Mouse (Mus musculus) heart, embryonic 12.5 days (tissue): ENCODE results near the gene Kdm6b. TPM values are rescaled to one million over a fixed set of nuclear protein-coding genes. Genes with fewer than 3 reads are reported as not detected.
A peak's percentile ranks its signal among the peaks of the same experiment; 100 is the strongest.
"Not testable (repeated sequence)": the region's sequence is repeated elsewhere in the genome, so short reads cannot be mapped to it uniquely, and the experiment has no call there.

Experiments used
- ATAC-seq: fragments of 200-750 bp; cut with Nextera tagmentation; 2 replicates; pipeline ENCODE4 v1.8.0; 2017; ENCODE audit warnings: moderate TSS enrichment, moderate library complexity; ENCODE audit not compliant: insufficient number of reproducible peaks, low FRiP score
- H3K27ac ChIP-seq: fragments of 300-500 bp; sonication (generic); 2 replicates; pipeline ENCODE4 v1.5.1; 2016; ENCODE audit warnings: mild to moderate bottlenecking, moderate library complexity; ENCODE audit not compliant: poor library complexity, severe bottlenecking
- H3K27me3 ChIP-seq: fragments of 300-500 bp; sonication (generic); replicated peaks from 2 replicates; pipeline ENCODE4 v1.6.1; 2016; ENCODE audit warnings: mild to moderate bottlenecking, moderate library complexity
- H3K36me3 ChIP-seq: fragments of 300-500 bp; sonication (generic); 2 replicates; pipeline ENCODE4 v1.6.1; 2016; ENCODE audit warnings: mild to moderate bottlenecking, moderate library complexity
- H3K4me1 ChIP-seq: fragments of 300-500 bp; sonication (generic); replicated peaks from 2 replicates; pipeline ENCODE4 v1.6.1; 2016; ENCODE audit warnings: mild to moderate bottlenecking
- H3K4me2 ChIP-seq: fragments of 300-500 bp; sonication (generic); 2 replicates; pipeline ENCODE4 v1.6.1; 2016; ENCODE audit warnings: mild to moderate bottlenecking, moderate library complexity
- H3K4me3 ChIP-seq: fragments of 300-500 bp; sonication (generic); 2 replicates; pipeline ENCODE4 v1.5.1; 2016; ENCODE audit warnings: mild to moderate bottlenecking
- H3K9ac ChIP-seq: fragments of 300-500 bp; sonication (generic); 2 replicates; pipeline ENCODE4 v1.6.1; 2016; ENCODE audit warnings: mild to moderate bottlenecking, moderate library complexity
- H3K9me3 ChIP-seq: fragments of 300-500 bp; sonication (generic); replicated peaks from 2 replicates; pipeline ENCODE4 v1.6.1; 2016; ENCODE audit warnings: mild to moderate bottlenecking, moderate library complexity
- WGBS: fragments of 180-500 bp; shearing (Covaris S2); methylation state at CpG from one replicate; pipeline ENCODE4 v1.1.7; 2016; 5-methylcytosine and 5-hydroxymethylcytosine counted together
- polyA plus RNA-seq: library from polyadenylated mRNA; unstranded; fragments of >200 nt; fragmentation: Nextera tagmentation; extraction: Ambion mirVana; gene quantifications from 2 replicates; pipeline ENCODE4 v1.2.1, GENCODE M21; 2016

Kdm6b gene
- polyA plus RNA-seq, 1 experiment from 2014 or later = 24.9 TPM

DNA sequence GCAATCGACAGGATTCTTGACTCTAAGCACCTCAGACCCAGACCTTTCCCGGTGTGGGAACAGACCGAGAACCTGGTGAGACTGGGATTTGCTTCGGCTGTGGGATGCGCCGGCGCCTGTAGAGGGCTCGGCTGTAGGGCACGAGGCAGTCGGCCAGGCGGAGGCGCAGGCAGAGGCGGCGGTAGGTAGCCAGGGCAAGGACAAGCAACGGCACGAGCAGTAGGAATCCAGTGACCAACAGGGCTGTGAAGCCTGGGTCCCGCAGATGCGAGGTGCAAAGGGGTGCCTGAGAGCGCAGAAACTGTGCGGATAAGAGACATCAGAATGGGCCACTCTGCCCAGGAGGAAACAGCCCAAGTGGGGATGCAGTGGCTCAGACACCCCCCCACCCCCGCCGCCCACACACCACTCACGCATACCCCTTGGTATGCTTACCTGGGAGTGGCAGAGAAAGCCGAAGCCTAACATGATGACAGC, 15.9 kb downstream of the Kdm6b start:
- Histone ChIP-seq H3K4me2 (peak overlapping the region; percentile 76), H3K9ac (peak overlapping the region; percentile 82), H3K9me3 (no peaks in the 10 kb centered on the region), H3K36me3 (peaks cover 32% of the 10 kb centered on the region), H3K27me3 (no peaks in the 10 kb centered on the region; the same call in 1 of the 2 replicates), H3K4me1 (peaks cover 53% of the 10 kb centered on the region), H3K4me3 (peak overlapping the region; percentile 60), H3K27ac (peak overlapping the region; percentile 93)
- WGBS = 4% methylated on average over 24 of the region's 24 CpGs
- ATAC-seq = no peak; the same call in 1 of the 2 replicates

DNA sequence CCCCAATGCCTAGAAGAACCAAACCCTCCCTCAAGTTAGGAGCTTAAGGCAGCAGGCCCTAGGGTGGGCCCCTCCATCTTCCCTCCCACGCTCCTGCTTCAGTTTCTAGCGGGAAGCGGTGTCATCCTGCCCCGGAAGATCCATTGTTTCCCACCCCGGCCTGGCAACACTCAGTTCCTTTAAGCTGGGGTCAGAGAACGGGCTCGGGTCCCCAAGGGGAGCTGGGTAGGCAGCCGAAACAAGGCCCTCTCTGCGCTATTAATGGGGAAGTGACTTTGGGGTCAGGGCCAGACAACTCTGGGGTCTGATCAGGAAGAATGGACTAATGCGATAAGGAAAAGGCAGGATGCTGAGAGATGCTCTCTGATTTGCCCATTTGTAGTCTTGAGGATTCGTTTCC, 16.7 kb downstream of the Kdm6b start:
- peak overlapping the region; percentile 82 for H3K9ac ChIP-seq
- peak overlapping the region; percentile 93 for H3K27ac ChIP-seq
- H3K4me2 ChIP-seq = peak overlapping the region; percentile 76
- H3K27me3 ChIP-seq = no peaks in the 10 kb centered on the region; the same call in 1 of the 2 replicates
- peak overlapping the region; percentile 60 for H3K4me3 ChIP-seq
- 20% methylated on average over 11 of the region's 11 CpGs for WGBS
- H3K36me3 ChIP-seq = peaks cover 26% of the 10 kb centered on the region
- H3K4me1 ChIP-seq = peaks cover 53% of the 10 kb centered on the region
- ATAC-seq = no peak
- H3K9me3 ChIP-seq = no peaks in the 10 kb centered on the region

DNA sequence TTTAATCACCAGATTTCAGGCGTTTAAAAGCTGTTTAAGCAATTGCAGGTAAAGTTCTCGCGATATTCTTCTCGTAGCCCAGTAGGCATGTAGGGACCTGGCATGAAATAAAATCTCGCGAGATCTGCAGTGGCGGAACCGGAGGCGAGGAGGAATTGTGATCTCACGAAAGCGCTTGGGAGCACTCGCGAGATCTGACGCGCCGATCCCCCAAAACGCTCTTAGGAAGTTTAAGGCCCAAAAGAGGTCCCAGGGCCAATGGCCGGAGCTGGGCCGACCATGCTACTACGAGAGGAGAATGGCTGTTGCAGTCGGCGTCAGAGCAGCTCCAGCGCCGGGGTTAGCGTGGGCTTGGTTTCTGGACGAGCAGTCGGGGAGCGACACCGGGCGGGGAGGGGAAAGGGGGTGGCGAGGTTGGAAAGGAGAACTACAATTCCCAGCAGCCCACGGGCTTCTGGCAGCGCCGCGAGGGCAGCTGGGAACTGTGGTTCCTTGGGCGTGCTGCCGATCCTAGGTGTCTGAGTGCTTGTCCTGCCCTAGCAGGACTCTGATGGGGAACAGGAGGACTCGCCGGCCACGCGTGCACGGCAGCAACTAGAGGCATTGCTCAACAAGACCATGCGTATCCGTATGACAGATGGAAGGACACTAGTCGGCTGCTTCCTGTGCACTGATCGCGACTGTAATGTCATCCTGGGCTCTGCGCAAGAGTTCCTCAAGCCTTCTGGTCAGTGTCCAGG, 17.7 kb downstream of the Kdm6b start:
- Histone ChIP-seq H3K4me2 (peak overlapping the region; percentile 87), H3K4me3 (peak overlapping the region; percentile 60), H3K4me1 (peaks cover 46% of the 10 kb centered on the region), H3K9ac (peak overlapping the region; percentile 88), H3K27ac (peak overlapping the region; percentile 93), H3K9me3 (no peaks in the 10 kb centered on the region), H3K27me3 (no peaks in the 10 kb centered on the region; the same call in 1 of the 2 replicates), H3K36me3 (peaks cover 16% of the 10 kb centered on the region)
- peak; percentile 87 for ATAC-seq
- WGBS = under 1% methylated on average over 48 of the region's 48 CpGs

DNA sequence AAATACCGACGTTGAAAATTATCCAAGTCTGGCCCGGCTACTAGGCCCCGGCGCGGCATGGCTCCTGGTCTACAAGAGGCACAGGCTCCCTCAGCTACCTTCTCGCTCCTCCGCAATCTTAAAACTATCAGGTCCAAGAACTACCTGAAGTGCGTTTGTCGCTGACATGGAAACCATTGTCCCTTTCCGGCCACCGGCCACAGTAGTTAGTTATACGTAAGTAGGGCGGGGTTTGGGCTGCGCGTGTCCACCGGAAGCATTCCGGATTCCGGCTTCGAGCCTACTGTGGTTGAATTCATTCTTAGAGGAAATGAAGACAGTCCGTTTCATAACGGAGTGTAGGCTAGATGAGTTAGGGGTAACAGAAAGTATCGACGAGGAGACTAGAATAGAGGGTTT, 18.2 kb downstream of the Kdm6b start, which contains the start of the genes Naa38 and Cyb5d1:
Gene Naa38, plus strand, starts transcription at position 253 of the 399 bp plus-strand sequence.
Gene Cyb5d1, minus strand, starts transcription at position 397 of the 399 bp plus-strand sequence.
- peak; percentile 79 for ATAC-seq
- Histone ChIP-seq H3K4me1 (peaks cover 41% of the 10 kb centered on the region), H3K9ac (peak within 1 kb of the TSS; percentile 88), H3K36me3 (peaks cover 10% of the 10 kb centered on the region), H3K4me3 (peak within 1 kb of the TSS; percentile 60), H3K4me2 (peak within 1 kb of the TSS; percentile 87), H3K27ac (peak within 1 kb of the TSS; percentile 93)
- under 1% methylated on average over 24 of the region's 24 CpGs for WGBS
- not testable (repeated sequence) for H3K9me3 ChIP-seq, H3K27me3 ChIP-seq

DNA sequence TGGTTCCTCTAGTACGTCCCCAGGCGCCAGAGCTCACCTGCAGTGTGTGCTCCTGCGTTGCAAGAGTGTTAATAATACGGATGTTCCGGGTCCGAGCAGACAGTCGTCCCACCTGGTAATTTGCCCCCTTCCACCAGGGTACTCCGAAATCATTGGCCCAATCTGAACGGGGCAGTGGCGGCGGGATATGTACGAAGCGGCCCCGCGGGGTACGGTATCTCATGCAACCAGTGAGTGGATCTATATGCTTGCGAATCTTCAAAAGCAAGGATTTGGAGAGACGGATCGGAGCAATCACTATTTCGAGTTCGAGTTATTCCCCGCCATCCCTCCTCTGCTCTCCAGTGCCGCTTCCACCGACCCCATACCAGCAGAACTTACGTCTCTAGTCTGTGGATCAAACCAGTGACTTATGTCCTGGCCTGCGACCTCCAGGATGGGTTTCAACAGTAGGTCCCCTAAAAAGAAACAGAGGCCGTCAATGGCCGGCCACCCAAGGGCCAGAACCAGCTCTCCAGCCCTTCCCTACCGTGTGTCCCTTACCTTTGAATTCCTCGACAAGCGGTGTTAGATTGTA, 18.8 kb downstream of the Kdm6b start:
- H3K4me2 ChIP-seq = peak overlapping the region; percentile 87
- not testable (repeated sequence) for ATAC-seq
- WGBS = 2% methylated on average over 31 of the region's 31 CpGs

DNA sequence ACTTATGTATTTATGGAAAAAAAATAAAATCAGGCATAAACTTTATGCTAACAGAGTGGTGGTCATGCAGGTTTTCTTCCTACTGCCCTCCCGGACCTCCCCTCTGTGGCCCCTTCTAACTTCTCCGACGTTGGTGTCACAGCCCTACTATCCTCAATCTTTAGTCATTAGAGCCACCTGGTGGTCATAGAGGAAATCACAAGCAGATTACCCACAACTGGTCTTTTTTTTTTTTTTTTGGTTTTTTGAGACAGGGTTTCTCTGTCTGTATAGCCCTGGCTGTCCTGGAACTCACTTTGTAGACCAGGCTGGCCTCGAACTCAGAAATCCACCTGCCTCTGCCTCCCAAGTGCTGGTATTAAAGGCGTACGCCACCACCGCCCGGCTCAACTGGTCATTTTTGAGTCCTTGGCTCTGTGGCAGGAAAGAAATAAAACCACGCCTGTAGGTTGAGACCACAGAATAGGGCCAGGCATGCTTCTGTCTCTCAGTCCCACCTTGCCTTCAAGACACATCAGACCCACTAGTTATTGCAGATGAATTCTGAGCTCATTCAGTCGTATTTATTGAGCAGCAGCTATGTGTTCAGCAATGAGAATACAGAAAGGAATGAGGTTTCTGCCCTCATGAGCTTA, 23.0 kb downstream of the Kdm6b start:
- no peak for ATAC-seq
- H3K27ac ChIP-seq = no peak overlapping the region
- no peak overlapping the region for H3K4me2 ChIP-seq
- H3K27me3 ChIP-seq = no peaks in the 10 kb centered on the region
- peaks cover 8% of the 10 kb centered on the region; the same call in 1 of the 2 replicates for H3K4me1 ChIP-seq
- H3K36me3 ChIP-seq = no peaks in the 10 kb centered on the region
- no peaks in the 10 kb centered on the region for H3K9me3 ChIP-seq
- H3K9ac ChIP-seq = no peak overlapping the region
- no peak overlapping the region for H3K4me3 ChIP-seq
- 46% methylated on average over 10 of the region's 10 CpGs for whole genome bisulfite sequencing

More for the DNA sequence above, 18.8 kb downstream of the Kdm6b start:
- not testable (repeated sequence) for H3K27me3 ChIP-seq, H3K9me3 ChIP-seq, H3K36me3 ChIP-seq
- Histone ChIP-seq H3K27ac (peak overlapping the region; percentile 93), H3K9ac (peak overlapping the region; percentile 88), H3K4me3 (peak overlapping the region; percentile 60), H3K4me1 (peaks cover 38% of the 10 kb centered on the region)

DNA sequence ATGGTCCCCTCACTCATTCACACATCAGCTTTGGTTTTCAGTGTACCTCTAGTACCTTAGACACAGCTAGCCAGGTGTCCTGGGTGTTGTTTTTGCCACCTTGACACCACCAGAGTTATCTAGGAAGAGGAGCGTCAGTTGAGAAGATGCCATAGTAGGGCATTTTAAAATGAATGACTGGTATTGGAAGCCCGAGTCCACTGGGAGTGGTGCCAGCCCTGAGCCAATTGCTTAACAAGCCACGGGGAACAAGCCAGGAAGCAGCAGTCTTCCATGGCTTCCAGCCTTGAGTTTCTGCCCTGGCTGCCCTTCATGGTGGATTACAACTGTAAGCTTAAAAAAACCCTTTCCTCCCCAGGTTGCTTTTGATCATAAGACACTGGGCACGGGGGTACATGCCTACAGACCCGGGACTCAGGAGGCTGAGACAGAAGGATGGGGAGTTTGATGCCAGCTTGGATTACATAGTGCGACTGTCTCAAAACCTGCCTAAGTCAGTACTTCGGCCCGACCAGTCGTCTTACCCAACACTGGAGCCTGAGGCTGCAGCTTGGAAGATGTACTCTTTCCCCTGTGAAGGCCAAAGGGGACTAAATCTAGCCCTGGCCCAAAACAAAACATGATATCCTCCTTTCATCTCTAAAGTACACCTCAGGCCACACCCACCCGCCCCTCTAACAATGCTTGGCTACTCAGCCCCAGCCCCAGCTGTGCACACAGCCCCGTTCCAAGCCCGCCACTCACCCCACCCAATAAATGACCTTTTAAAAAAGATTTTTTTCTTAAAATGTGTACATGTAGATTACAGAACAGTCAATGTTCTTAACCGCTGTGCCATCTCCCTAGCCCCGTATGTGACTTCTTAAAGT, 23.7 kb downstream of the Kdm6b start:
- Histone ChIP-seq H3K4me2 (no peak overlapping the region), H3K9me3 (no peaks in the 10 kb centered on the region), H3K27ac (no peak overlapping the region), H3K27me3 (no peaks in the 10 kb centered on the region), H3K4me1 (peaks cover 8% of the 10 kb centered on the region; the same call in 1 of the 2 replicates), H3K4me3 (no peak overlapping the region), H3K36me3 (no peaks in the 10 kb centered on the region), H3K9ac (no peak overlapping the region)
- WGBS = 69% methylated on average over 14 of the region's 14 CpGs
- no peak for ATAC-seq

DNA sequence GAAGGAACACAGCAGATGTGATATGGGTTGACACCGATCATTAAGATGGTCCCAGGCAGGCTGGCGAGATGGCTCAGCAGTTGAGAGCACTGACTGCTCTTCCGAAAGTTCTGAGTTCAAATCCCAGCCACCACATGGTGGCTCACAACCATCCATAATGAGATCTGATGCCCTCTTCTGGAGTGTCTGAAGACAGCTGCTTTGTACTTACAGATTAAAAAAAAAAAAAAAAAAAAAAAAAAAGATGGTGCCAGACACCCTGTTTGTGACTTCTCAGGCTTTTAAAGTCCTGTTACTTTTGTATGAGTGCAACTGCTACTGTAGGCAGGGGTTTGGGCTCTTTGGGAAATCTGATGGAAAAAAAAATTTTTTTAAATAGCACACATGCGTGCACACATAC, 24.8 kb downstream of the Kdm6b start:
- 0 out of 2 replicates have a peak, but pooled peaks cover 3% of the 10 kb centered on the region for H3K4me1 ChIP-seq
- no peak overlapping the region for H3K4me2 ChIP-seq
- H3K9me3 ChIP-seq = no peaks in the 10 kb centered on the region
- H3K4me3 ChIP-seq = no peak overlapping the region
- no peaks in the 10 kb centered on the region for H3K27me3 ChIP-seq
- H3K36me3 ChIP-seq = no peaks in the 10 kb centered on the region
- ATAC-seq = no peak
- no peak overlapping the region for H3K27ac ChIP-seq
- WGBS = 97% methylated on average over 4 of the region's 4 CpGs
- no peak overlapping the region for H3K9ac ChIP-seq

DNA sequence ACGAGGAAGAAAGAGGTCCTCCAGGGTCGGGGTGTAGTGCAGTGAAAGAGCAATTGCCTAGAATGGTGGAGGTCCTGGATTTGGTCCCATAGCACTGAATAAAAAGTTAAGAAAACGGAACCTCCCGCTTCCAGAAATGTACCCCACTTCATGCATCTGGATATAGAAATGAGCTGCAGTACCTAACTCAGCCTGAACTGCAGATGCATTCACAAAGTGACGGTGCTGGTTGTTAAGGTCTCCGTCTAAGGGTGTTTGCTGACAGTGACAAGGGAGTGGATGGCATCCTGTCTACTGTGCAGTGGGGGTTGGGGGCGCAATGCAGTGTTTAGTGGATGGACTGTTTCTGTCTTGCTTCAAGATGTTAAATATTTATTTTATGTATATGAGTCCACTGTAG, 26.7 kb downstream of the Kdm6b start:
- 72% methylated on average over 7 of the region's 7 CpGs for WGBS
- Histone ChIP-seq H3K27ac (no peak overlapping the region), H3K4me3 (no peak overlapping the region), H3K9me3 (no peaks in the 10 kb centered on the region), H3K4me1 (peaks cover 12% of the 10 kb centered on the region), H3K9ac (no peak overlapping the region), H3K4me2 (no peak overlapping the region), H3K36me3 (no peaks in the 10 kb centered on the region), H3K27me3 (no peaks in the 10 kb centered on the region)
- no peak for ATAC-seq

DNA sequence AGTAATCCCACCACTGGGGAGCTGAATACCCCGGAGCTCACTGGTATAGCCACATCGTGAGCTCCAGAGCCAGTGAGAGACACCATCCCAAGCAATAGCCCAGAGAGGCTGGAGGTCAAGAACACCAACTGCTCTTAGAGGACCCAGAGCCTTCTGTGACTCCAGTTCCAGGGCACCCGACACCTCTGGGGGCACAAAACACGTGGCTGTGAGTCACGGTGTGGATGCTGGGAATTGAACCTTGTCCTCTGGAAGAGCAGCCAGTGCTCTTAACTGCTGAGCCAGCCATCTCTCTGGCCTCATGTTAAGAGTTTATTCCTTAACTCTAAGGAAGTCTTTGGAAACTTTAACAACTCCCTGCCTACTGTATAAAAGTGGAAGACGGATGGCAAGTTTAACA, 28.5 kb downstream of the Kdm6b start:
- Histone ChIP-seq H3K27ac (no peak overlapping the region), H3K36me3 (no peaks in the 10 kb centered on the region), H3K4me1 (peaks cover 14% of the 10 kb centered on the region), H3K27me3 (no peaks in the 10 kb centered on the region), H3K4me3 (no peak overlapping the region), H3K4me2 (no peak overlapping the region), H3K9me3 (no peaks in the 10 kb centered on the region), H3K9ac (no peak overlapping the region)
- WGBS = 72% methylated on average over 6 of the region's 6 CpGs
- no peak for ATAC-seq
